Mouse (Mus musculus) layer of hippocampus, adult 18-20 months (tissue): ENCODE results near the gene Srpk2. TPM values are rescaled to one million over a fixed set of nuclear protein-coding genes. Genes with fewer than 3 reads are reported as not detected.
"Not testable (repeated sequence)": the region's sequence is repeated elsewhere in the genome, so short reads cannot be mapped to it uniquely, and the experiment has no call there.

Source experiments
- DNase-seq, 2 experiments: peaks; one replicate each; pipeline ENCODE4 v3.0.0; 2022; ENCODE audit warnings: low spot score in 2 of 2
- total RNA-seq, 2 experiments: library from RNA; stranded (reverse); gene quantifications; 2 replicates each; pipeline ENCODE4 v1.2.3; 2021

The Srpk2 gene
- total RNA-seq, 2 experiments from 2014 or later = 142 to 148 TPM

DNA sequence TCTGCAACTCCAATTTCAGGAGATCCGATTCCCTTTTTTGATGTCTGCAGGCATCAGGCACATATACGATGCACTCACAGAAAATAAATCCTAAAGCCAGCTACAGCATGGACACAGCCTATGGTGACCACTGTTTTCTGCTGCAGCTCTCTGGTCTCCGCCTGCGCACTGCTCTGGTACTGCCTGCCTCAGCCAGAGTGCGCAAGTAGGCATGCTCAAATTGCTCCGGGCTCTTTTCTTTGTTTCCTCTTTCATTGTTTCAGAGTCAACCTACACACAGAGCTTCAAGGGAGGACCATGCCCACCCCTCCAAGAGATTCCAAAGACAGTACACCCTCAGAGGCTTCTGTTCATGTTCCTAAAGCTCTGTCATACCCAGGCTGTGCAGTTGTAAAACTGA lies 175.8 kb downstream of the Srpk2 start:
- DNase-seq = no peak

DNA sequence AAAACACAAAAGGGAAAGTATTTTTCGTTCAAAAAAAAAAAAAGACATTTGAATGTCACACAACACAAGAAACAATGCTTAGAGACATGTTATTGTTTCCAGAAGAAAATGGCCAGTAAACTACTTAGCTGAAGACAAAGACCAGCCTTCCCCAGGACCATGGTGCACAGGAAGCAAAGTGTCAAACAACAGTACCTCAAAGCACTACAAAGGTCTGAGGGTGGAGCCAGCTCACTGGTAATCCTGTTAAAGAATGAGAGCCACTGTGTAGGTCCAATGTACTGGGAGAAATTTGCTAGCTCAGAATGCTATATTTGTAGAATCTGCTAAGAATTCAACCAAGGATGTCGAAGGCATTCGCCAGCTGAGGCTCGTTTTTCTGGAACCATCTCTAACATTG lies 177.2 kb downstream of the Srpk2 start:
- no peak for DNase-seq

DNA sequence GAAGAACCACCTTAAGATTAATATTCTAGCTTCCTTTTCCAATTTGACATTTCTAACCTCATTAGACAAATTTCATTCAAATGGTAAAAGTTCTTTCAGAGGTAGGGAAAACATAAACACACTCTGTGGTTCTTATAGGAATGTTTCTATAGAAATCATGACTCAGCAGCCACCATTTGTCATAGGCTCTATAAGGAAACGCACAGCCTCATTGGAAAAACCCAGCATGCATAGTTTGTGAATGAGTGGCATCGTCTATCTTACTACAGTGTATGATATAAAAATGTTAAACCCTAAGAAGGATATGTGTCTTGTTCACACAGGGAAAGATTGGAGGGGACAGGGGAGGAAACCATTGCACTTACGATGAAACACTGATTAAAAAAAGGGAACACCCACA lies 178.8 kb downstream of the Srpk2 start:
- DNase-seq = no peak

DNA sequence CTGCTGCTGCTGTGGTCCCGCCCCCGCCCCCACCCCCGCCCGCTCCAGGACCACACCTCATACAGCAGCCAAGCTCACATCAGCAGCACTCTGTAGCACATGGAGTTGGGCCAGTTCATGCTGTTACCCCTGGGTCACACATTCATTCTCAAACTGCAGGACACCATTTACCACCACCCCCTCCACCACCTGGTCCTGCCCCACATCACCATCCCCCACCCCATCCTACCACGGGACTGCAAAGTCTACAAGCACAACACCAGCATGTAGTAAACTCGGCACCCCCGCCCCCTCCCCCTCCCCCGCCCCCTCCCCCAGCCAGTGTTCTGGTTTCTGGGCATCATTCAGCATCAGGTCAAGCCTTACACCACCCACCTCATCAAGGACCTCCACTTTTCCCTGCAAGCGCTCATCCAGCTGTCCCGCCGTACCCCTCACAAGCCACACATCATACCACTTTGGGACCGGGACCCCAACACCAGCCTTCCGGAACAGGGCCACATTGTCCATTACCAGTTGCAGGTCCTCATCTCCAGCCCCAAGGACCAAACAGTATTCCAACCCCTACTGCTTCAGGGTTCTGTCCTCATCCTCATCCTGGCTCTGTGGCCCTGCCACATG lies 182.0 kb downstream of the Srpk2 start:
- DNase-seq = no peak

DNA sequence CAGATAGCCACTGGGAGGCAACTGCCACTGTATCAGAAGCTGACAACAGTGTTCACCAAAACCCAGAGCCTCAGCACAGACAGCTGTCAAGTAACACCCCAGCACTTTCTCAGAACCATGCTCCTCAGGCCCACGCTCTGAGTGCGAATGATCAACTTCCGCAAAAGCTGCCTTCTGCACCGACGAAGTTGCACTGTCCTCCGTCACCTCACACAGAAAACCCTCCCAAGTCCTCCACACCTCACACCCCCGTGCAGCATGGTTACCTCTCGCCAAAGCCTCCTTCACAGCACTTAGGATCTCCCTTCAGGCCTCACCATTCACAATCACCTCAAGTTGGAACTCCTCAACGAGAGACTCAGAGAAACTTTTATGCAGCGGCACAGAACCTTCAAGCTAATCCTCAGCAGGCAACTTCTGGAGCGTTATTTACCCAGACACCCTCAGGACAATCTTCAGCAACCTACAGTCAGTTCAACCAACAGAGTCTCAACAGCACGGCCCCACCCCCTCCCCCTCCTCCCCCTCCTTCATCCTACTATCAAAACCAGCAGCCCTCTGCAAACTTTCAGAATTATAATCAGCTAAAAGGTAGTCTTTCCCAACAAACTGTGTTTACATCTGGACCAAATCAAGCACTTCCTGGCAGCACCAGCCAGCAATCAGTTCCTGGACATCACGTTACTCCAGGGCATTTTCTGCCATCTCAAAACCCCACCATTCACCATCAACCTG lies 182.7 kb downstream of the Srpk2 start:
- DNase-seq = peak; percentile 35 to 46

DNA sequence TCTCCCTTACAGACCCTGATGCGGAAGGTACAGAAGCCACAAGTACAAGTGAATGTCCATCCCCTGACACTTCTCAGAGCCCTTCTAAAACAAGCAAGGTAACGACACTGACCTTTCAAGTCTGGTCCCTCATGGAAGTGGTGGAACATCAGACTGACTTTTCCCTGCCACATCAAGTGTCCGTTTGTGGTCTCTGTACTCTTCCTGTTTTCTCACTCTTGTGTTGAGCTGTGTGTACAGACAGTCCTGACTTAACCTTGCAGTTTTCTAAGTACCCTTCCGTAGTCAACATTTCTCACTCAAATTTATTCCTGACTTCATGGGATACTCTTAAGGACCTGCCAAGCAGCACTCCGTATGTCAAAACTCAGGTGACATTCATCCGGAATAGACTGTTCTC lies 183.7 kb downstream of the Srpk2 start:
- DNase-seq = no peak

DNA sequence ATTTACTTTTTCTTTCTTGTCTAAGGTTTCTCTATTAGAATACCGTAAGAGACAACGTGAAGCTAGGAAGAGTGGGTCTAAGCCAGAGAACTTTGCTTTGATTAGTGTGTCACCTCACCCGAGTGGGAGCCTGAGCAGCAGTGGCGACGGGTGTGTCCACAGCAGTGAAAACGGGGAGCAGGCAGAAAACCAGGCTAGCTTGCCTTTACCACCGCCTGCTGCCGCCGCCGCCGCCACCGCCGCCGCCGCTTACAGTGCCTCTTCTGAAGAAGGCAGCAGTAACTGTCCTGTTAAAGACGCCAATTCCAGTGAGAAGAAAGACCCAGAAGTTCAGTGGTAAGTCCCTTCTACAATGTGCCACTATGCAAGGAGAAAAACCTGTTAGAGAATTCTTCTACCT lies 185.2 kb downstream of the Srpk2 start:
- no peak for DNase-seq

DNA sequence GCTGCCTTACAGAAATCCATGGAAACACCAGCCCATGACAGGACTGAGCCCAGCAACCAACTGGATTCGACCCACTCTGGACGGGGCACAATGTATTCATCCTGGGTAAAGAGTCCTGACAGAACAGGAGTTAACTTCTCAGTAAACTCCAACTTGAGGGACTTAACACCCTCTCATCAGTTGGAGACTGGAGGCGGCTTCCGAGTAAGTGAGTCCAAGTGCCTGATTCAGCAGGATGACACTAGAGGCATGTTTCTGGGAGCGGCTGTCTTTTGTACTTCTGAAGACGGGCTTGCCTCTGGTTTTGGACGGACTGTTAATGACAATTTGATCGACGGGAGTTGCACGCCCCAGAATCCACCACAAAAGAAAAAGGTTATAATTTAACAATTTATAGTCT lies 186.5 kb downstream of the Srpk2 start:
- DNase-seq = no peak

DNA sequence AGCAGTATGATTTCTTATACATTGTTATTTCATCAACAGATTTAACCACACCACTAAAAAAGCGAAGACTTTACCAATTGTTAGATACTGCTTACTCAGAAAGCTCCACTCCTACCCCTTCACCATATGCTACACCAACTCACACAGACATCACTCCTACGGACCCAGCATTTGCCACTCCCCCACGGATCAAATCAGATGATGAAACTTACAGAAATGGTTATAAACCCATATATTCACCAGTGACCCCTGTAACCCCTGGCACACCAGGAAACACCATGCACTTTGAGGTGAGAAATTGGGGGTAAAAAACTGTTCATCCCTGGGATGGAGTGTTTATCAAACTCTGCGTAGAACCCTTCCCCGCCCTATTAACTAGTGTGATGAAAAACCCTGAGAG lies 187.5 kb downstream of the Srpk2 start:
- peak in 1 of 2 experiments; percentile 55 for DNase-seq

DNA sequence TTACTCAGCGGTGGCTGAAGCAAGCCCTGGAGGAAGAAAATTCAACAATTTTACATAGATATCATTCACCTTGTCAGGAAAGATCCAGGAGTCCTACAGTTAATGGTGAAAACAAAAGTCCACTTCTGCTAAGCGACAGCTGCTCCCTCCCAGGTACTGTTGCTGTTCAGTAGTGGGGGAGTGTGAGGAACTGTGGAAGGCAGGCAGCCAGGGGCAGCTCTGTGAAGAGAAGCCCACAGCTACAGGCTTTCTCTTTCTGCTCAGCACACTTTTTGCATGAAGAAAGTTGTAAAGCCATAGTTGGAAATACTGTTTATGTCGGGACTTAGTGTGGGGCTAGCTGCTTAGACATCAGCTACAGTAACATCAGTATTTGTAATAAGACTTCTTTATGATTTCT lies 188.0 kb downstream of the Srpk2 start:
- DNase-seq = no peak

DNA sequence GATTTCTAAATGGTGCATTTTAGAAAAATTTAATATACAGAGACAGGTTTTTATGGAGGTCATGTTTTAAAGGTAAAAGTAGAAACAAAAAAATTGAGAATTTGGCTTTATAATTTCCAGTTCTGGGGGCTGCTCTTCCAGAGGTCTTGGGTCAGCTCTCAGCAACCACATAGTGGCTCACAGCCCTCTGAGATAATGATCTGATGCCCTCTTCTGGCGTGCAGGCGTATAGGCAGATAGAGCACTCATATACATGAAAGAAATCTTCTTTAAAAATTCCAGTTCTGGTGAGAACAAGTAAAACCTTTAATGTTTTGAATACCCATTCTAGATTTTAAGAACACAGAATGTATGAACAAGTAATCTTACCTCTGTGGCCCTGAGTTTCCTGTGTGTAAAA lies 193.6 kb downstream of the Srpk2 start:
- no peak for DNase-seq

DNA sequence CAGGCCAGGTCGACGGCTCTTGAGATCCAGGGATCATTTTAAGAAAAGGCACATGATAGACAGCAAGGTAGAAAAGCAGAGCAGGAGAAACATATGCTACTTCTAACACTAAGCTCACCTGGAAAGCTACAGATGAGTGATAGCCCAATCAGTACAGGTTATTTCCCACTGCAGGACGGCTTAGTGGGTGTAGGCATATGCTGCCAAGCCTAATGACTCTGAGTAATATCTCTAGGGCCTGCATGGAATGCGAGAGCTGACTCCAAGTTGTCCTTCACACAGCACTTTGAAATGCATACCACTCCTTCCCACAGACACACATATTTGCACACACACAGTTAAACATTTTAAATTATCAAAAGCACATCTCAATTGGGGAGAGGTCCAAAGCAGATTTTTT lies 195.2 kb downstream of the Srpk2 start:
- no peak for DNase-seq

DNA sequence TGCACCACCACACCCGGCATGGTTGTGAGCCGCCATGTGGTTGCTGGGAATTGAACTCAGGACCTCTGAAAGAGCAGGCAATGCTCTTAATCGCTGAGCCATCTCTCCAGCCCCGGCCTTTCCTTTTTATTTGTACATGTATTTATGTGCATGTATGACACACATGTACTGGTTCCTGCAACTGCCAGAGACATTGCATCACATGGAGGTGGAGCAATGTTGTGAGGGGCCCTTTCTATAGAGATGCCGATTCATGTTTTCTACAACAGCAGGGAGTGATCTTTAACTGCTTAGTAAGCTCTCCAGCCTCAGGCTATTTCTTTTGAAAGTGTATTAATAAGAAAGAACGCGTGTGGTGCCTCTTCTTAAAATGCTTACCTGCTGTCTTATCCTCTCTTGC lies 200.6 kb downstream of the Srpk2 start:
- no peak for DNase-seq

DNA sequence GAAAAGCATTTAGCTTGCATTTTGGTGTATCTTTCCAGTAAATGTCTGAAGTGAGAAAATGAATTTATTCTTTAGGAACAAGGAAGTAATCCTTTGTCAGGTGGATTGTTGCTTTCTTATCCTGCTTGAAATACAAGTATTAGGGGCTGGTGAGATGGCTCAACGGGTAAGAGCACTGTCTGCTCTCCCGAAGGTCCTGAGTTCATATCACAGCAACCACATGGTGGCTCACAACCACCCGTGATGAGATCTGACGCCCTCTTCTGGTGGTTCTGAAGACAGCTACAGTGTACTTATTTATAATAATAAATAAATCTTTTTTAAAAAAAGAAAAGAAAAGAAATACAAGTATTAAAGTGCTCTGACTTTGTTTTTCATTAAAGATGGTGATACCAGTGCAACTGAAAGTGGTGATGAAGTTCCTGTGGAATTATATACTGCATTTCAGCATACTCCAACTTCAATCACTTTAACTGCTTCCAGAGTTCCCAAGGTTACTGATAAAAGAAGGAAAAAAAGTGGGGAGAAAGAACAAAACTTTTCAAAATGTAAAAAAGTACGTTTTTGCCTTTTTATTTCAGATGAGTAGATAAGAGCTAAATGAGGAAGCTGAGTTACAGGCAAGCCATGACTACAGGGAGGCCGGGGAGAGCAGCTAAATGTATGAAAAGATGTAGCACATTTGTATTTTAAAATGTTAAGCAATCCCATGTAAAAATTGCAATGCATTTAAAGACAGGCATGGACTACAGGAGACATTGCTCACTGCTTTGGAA lies 211.1 kb downstream of the Srpk2 start:
- DNase-seq = no peak

DNA sequence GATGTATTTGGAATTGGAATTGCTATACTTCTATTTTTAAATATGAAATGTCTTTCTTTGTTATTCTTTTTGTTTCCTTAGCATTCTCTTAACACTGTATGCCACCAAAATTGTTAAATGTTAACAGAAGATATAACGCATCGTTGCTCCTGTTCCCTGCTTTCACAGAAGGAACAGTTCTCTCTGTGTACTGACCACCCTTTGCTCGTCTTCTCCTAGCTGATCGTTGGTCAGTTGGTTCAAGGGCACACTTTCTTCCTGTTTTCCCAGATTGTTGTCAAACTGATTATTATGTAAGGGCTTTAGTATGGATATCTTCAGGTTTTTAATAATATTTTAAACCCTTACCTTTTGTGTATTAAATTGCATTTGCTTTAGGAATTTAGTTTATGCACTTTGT lies 217.9 kb downstream of the Srpk2 start:
- no peak for DNase-seq

DNA sequence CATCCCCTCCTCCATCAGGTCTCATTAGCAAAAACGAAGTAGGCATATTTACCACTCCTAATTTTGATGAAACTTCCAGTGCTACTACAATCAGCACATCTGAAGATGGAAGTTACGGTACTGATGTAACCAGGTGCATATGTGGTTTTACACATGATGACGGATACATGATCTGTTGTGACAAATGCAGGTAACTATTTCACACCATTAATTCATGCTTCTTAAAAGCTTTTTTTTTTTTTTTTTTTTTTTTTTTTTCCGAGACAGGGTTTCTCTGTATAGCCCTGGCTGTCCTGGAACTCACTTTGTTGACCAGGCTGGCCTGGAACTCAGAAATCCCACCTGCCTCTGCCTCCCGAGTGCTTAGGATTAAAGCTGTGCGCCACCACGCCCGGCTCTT lies 219.7 kb downstream of the Srpk2 start:
- DNase-seq = no peak

DNA sequence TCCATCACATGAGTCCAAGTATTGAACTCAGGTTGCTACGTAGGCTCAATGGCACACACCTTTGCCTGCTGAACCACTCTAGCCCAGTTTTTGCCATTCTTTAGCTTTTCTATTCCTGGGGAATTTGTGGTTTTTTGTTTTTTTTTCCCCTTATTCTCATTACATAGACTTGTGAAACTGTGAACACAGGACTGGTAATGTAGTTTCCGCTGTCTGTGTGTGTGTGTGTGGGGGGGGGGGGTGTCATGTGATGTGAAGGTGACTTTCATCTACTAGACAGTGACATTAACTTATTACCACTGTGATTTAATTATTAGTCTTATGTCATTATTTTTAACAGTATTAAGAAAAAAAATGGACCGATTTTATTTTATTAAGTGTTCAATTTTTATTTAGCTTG lies 220.2 kb downstream of the Srpk2 start:
- DNase-seq = no peak

DNA sequence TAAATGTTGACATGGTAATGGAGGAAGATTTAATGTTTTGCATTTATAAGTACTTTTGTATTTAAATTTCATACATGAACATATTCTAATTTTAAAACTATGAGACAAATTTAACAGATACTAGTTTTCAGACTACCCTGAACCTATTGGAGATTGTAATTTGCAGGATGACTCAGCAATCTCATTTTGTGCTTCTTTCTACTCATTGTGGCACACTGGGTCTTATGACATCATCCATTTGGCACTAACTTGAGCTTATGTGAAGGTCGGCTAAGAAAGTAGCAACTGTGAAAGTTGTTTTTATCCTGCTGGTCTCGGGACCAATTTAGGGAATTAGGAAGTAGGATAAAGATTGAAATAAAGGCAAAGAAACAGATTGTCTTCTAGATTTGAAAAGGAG lies 222.7 kb downstream of the Srpk2 start:
- DNase-seq = peak in 1 of 2 experiments; percentile 21

DNA sequence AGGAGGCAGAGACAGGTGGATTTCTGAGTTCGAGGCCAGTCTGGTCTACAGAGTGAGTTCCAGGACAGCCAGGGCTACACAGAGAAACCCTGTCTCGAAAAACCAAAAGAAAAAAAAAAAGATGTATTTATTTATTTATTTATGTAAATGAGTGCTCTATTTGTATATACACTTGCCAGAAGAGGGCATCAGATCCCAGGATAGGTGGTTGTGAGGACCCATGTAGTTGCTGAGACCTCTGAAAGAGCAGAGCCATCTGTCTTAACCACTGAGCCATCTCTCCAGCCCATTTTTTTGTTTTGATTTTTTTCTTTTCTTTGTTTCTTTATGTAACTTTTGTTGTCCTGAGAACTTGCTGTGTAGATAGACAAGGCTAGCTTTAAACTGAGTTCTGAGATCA lies 230.9 kb downstream of the Srpk2 start:
- DNase-seq = not testable (repeated sequence)
